Comparison of ENCODE assay signal across 12 mouse cellular contexts in genomic region chr10:63523956-63524355, GRCm38 (mm10).
"Had no signal": no experiment of that assay in that cellular context is flagged by ENCODE, and none has a peak within 500 bp of the region (broad histone marks: within the 10 kb centered on the region; RNA-seq: fewer than 3 reads in every experiment).

No protein-coding gene starts in this region.

- DNase-seq: retina, postnatal 1 day; right cerebral cortex, adult 18-20 months; right cerebral cortex, postnatal 14 days; right cerebral cortex, postnatal 25 days; right cerebral cortex, postnatal 4 days; spleen, adult 18-20 months; thymus, adult 18-20 months; thymus, adult 2 months; thymus, postnatal 14 days; thymus, postnatal 25 days; thymus, postnatal 36 days; thymus, postnatal 4 days had no signal
